Mouse (Mus musculus): Measurements from ENCODE around the gene Cic. TPM values are rescaled to one million over a fixed set of nuclear protein-coding genes. Genes with fewer than 3 reads are reported as not detected.
"Not testable (repeated sequence)": the region's sequence is repeated elsewhere in the genome, so short reads cannot be mapped to it uniquely, and the experiment has no call there.

Cic gene
- polyA plus RNA-seq, 1 experiment from 2014 or later: 44.2 TPM

DNA sequence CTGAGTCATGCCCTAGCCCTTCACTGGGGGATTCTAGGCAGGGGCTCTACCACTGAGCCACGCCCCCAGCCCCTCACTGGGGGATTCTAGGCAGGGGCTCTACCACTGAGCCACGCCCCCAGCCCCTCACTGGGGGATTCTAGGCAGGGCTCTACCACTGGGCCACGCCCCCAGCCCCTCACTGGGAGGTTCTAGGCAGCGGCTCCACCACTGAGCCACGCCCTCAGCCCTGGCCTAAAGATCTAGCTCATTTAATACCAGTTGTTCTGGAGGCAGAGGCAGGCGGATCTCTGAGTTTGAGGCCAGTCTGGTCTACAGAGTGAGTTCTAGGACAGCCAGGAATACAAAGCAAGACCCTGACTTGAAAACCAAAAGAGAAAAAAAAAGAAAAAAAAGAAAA is 57.9 kb downstream of the Cic start:
- H3K4me2 ChIP-seq (replicated peaks); H3K27ac ChIP-seq; H3K9ac ChIP-seq; H3K4me3 ChIP-seq; H3K9me3 ChIP-seq; H3K27me3 ChIP-seq (replicated peaks); ATAC-seq (ENCODE audit: low FRiP score, low read depth): not testable (repeated sequence)
- WGBS: 92% methylated on average over 6 of the region's 6 CpGs
- peaks cover 24% of the 10 kb centered on the region for H3K36me3 ChIP-seq
- peaks cover 12% of the 10 kb centered on the region for H3K4me1 ChIP-seq

DNA sequence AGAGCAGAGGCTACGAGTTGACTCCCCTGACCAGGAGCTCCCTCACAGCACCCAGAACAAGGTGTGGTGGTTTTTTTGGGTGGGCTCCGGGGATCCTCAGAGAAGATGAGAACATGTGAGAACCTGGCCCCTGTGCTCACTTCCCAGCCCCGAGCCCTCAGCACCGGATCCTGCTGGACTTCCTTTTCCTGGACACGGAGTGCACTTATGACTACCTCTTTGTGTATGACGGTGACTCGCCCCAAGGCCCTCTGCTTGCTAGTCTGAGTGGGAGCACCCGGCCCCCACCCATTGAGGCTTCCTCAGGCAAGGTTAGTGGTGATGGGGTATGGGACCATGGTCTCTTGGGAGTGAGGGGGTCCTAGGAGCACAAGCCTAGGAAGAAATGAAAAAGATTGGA is 58.7 kb downstream of the Cic start:
- 84% methylated on average over 8 of the region's 8 CpGs for WGBS
- Histone ChIP-seq H3K27me3 (replicated peaks) (no peaks in the 10 kb centered on the region), H3K9ac (no peak overlapping the region), H3K27ac (no peak overlapping the region), H3K4me3 (no peak overlapping the region), H3K9me3 (no peaks in the 10 kb centered on the region), H3K4me1 (peaks cover 10% of the 10 kb centered on the region), H3K36me3 (peaks cover 32% of the 10 kb centered on the region), H3K4me2 (replicated peaks) (no peak overlapping the region)
- no peak for ATAC-seq (ENCODE audit: low FRiP score, low read depth)

- no peaks in the 10 kb centered on the region for H3K4me1 ChIP-seq
- H3K27ac ChIP-seq: no peak overlapping the region
- no peak overlapping the region for H3K9ac ChIP-seq
- H3K4me3 ChIP-seq: no peak overlapping the region
- WGBS: 43% methylated on average over 16 of the region's 16 CpGs
- peak; percentile 56 for ATAC-seq (ENCODE audit: low FRiP score, low read depth)
- H3K36me3 ChIP-seq: peaks cover 61% of the 10 kb centered on the region
- no peaks in the 10 kb centered on the region for H3K27me3 ChIP-seq (replicated peaks)
- no peaks in the 10 kb centered on the region for H3K9me3 ChIP-seq
- H3K4me2 ChIP-seq (replicated peaks): no peak overlapping the region
Observed at GRCm38 (mm10) chr7:25333596-25334307, 66.2 kb downstream of the Cic start.

- H3K4me2 ChIP-seq (replicated peaks): no peak overlapping the region
- no peak overlapping the region for H3K4me3 ChIP-seq
- H3K4me1 ChIP-seq: no peaks in the 10 kb centered on the region
- H3K36me3 ChIP-seq: peaks cover 63% of the 10 kb centered on the region
- H3K27me3 ChIP-seq (replicated peaks): no peaks in the 10 kb centered on the region
- H3K9ac ChIP-seq: no peak overlapping the region
- H3K9me3 ChIP-seq: no peaks in the 10 kb centered on the region
- 89% methylated on average over 12 of the region's 12 CpGs for WGBS
- no peak overlapping the region for H3K27ac ChIP-seq
- 0 out of 2 replicates have a peak, but pooled peaks have one; percentile 13 for ATAC-seq (ENCODE audit: low FRiP score, low read depth)
Observed at GRCm38 (mm10) chr7:25334472-25334871, 67.0 kb downstream of the Cic start.

- Histone ChIP-seq H3K4me2 (replicated peaks) (no peak overlapping the region), H3K9ac (no peak overlapping the region), H3K4me1 (no peaks in the 10 kb centered on the region), H3K4me3 (no peak overlapping the region), H3K36me3 (peaks cover 73% of the 10 kb centered on the region), H3K27ac (no peak overlapping the region), H3K27me3 (replicated peaks) (no peaks in the 10 kb centered on the region), H3K9me3 (no peaks in the 10 kb centered on the region)
- 93% methylated on average over 9 of the region's 9 CpGs for WGBS
- no peak for ATAC-seq (ENCODE audit: low FRiP score, low read depth)
Observed at GRCm38 (mm10) chr7:25339329-25339728, 71.8 kb downstream of the Cic start.

- 0 out of 2 replicates have a peak, but pooled peaks have one; percentile 37 for ATAC-seq (ENCODE audit: low FRiP score, low read depth)
- 79% methylated on average over 20 of the region's 20 CpGs for WGBS
- H3K9ac ChIP-seq: no peak overlapping the region
- no peak overlapping the region for H3K4me2 ChIP-seq (replicated peaks)
- no peaks in the 10 kb centered on the region for H3K9me3 ChIP-seq
- no peak overlapping the region for H3K27ac ChIP-seq
- peaks cover 64% of the 10 kb centered on the region for H3K36me3 ChIP-seq
- no peaks in the 10 kb centered on the region for H3K4me1 ChIP-seq
- H3K27me3 ChIP-seq (replicated peaks): no peaks in the 10 kb centered on the region
- no peak overlapping the region for H3K4me3 ChIP-seq
Observed at GRCm38 (mm10) chr7:25341000-25341784, 73.7 kb downstream of the Cic start.

Small RNA genes within 50 kb of the gene (microRNA-seq; reads per million reads assigned to microRNA genes)
- not detected for gene Mir7048

Other genes with a start within 250 kb of the Cic start
- 18.6 and 19.5 TPM in 2 replicates for gene Grik5, start 195.4 kb upstream of the Cic start, polyA plus RNA-seq (2016; fragmentation: Nextera tagmentation; extraction: Ambion mirVana)
- 38.7 and 39.2 TPM in 2 replicates for gene Zfp574, start 195.1 kb upstream of the Cic start, polyA plus RNA-seq (2016; fragmentation: Nextera tagmentation; extraction: Ambion mirVana)
- gene Pou2f2, start 88.0 kb upstream of the Cic start, polyA plus RNA-seq (2016; fragmentation: Nextera tagmentation; extraction: Ambion mirVana): 28.1 and 32.6 TPM in 2 replicates
- 15.5 and 17.7 TPM in 2 replicates for gene Dedd2, start 47.1 kb upstream of the Cic start, polyA plus RNA-seq (2016; fragmentation: Nextera tagmentation; extraction: Ambion mirVana)
- gene Zfp526, start 46.3 kb upstream of the Cic start, polyA plus RNA-seq (2016; fragmentation: Nextera tagmentation; extraction: Ambion mirVana): 2.1 and 2.9 TPM in 2 replicates
- 19.1 and 20.3 TPM in 2 replicates for gene Gsk3a, start 29.9 kb upstream of the Cic start, polyA plus RNA-seq (2016; fragmentation: Nextera tagmentation; extraction: Ambion mirVana)
- 11.9 and 13.1 TPM in 2 replicates for gene Erf, start 16.9 kb upstream of the Cic start, polyA plus RNA-seq (2016; fragmentation: Nextera tagmentation; extraction: Ambion mirVana)
- 400 and 431 TPM in 2 replicates for gene Pafah1b3, start 30.3 kb downstream of the Cic start, polyA plus RNA-seq (2016; fragmentation: Nextera tagmentation; extraction: Ambion mirVana)
- 1.1 and 1.5 TPM in 2 replicates for gene Prr19, start 33.7 kb downstream of the Cic start, polyA plus RNA-seq (2016; fragmentation: Nextera tagmentation; extraction: Ambion mirVana)
- gene Tmem145, start 38.4 kb downstream of the Cic start, polyA plus RNA-seq (2016; fragmentation: Nextera tagmentation; extraction: Ambion mirVana): 26.0 and 28.3 TPM in 2 replicates
- 19.1 and 19.6 TPM in 2 replicates for gene Megf8, start 49.5 kb downstream of the Cic start, polyA plus RNA-seq (2016; fragmentation: Nextera tagmentation; extraction: Ambion mirVana)
- gene Cnfn, start 102.0 kb downstream of the Cic start, polyA plus RNA-seq (2016; fragmentation: Nextera tagmentation; extraction: Ambion mirVana): not detected in 2 replicates
- gene Lipe, start 131.0 kb downstream of the Cic start, polyA plus RNA-seq (2016; fragmentation: Nextera tagmentation; extraction: Ambion mirVana): 10.7 and 11.6 TPM in 2 replicates
- gene Cxcl17, start 145.2 kb downstream of the Cic start, polyA plus RNA-seq (2016; fragmentation: Nextera tagmentation; extraction: Ambion mirVana): 0.37 and 0.53 TPM in 2 replicates
- 0.78 and 1.3 TPM in 2 replicates for gene Ceacam1, start 209.9 kb downstream of the Cic start, polyA plus RNA-seq (2016; fragmentation: Nextera tagmentation; extraction: Ambion mirVana)